Mouse (Mus musculus) MEL (cell line): ENCODE data around the gene Cxcl5. TPM values are rescaled to one million over a fixed set of nuclear protein-coding genes. Genes with fewer than 3 reads are reported as not detected.

ENCODE experiments used
- DNase-seq: peaks from one replicate; pipeline ENCODE4 v3.0.0; 2011; ENCODE audit warnings: low read depth, low spot score
- H3K27ac ChIP-seq: 2 replicates; pipeline ENCODE4 v1.5.1; 2012; ENCODE audit warnings: low read depth, mild to moderate bottlenecking, control low read depth, low read length, moderate library complexity; ENCODE audit not compliant: control insufficient read depth
- H3K27me3 ChIP-seq, 2 experiments: fragments of 150-350 bp in 1 of 2; sonication (generic) in 1 of 2; 2 replicates each; pipeline ENCODE4 v1.6.1; 2012; ENCODE audit warnings: low read length in 2 of 2, mild to moderate bottlenecking in 2 of 2, improper control_type of control experiment in 1 of 2, moderate library complexity in 1 of 2; ENCODE audit not compliant: insufficient read depth in 2 of 2, control insufficient read depth in 1 of 2
- H3K36me3 ChIP-seq, 2 experiments: 2 replicates each; pipeline ENCODE4 v1.6.1; 2012 to 2014; ENCODE audit warnings: low read length in 2 of 2, improper control_type of control experiment in 1 of 2, inconsistent platforms in 1 of 2, mild to moderate bottlenecking in 1 of 2; ENCODE audit not compliant: insufficient read depth in 2 of 2, control insufficient read depth in 1 of 2
- H3K4me1 ChIP-seq, 2 experiments: fragments of 150-350 bp in 1 of 2; sonication (generic) in 1 of 2; 2 replicates each; pipeline ENCODE4 v1.6.1; 2012; ENCODE audit warnings: low read length in 2 of 2, improper control_type of control experiment in 1 of 2, mild to moderate bottlenecking in 1 of 2; ENCODE audit not compliant: insufficient read depth in 2 of 2, control insufficient read depth in 1 of 2
- H3K4me3 ChIP-seq, 2 experiments: fragments of 150-350 bp in 1 of 2; sonication (generic) in 1 of 2; 2 replicates each; pipeline ENCODE4 v1.5.1; 2012; ENCODE audit warnings: low read depth in 2 of 2, low read length in 2 of 2, mild to moderate bottlenecking in 2 of 2, moderate library complexity in 2 of 2, control low read depth in 1 of 2, improper control_type of control experiment in 1 of 2; ENCODE audit not compliant: control insufficient read depth in 1 of 2, insufficient read depth in 1 of 2
- H3K79me2 ChIP-seq: 2 replicates; pipeline ENCODE4 v1.6.1; 2012; ENCODE audit warnings: mild to moderate bottlenecking, low read length, moderate library complexity; ENCODE audit not compliant: control insufficient read depth, poor library complexity, insufficient read depth
- H3K9ac ChIP-seq: 2 replicates; pipeline ENCODE4 v1.6.1; 2012; ENCODE audit warnings: low read depth, mild to moderate bottlenecking, control low read depth, low read length, moderate library complexity; ENCODE audit not compliant: control insufficient read depth, poor library complexity, severe bottlenecking
- H3K9me3 ChIP-seq: fragments of 150-350 bp; sonication (generic); replicated peaks from 2 replicates; pipeline ENCODE4 v1.6.1; 2012; ENCODE audit warnings: mild to moderate bottlenecking, low read length, improper control_type of control experiment, moderate library complexity; ENCODE audit not compliant: insufficient read depth
- CTCF ChIP-seq, 3 experiments: IDR thresholded peaks in 2 of 3; conservative IDR thresholded peaks in 1 of 3; 2 replicates each; pipeline ENCODE4 v1.5.1; 2011 to 2012; ENCODE audit warnings: low read length in 3 of 3, low read depth in 2 of 3, mild to moderate bottlenecking in 2 of 3, improper control_type of control experiment in 1 of 3, inconsistent platforms in 1 of 3, mixed read lengths in 1 of 3, moderate library complexity in 1 of 3; ENCODE audit not compliant: control insufficient read depth in 1 of 3, insufficient read depth in 1 of 3, poor library complexity in 1 of 3, severe bottlenecking in 1 of 3
- EP300 ChIP-seq, 2 experiments: IDR thresholded peaks; 2 replicates each; pipeline ENCODE4 v1.6.1; 2011; ENCODE audit warnings: improper control_type of control experiment in 2 of 2, low read length in 2 of 2, low read depth in 1 of 2, mild to moderate bottlenecking in 1 of 2
- GATA1 ChIP-seq: IDR thresholded peaks from 2 replicates; pipeline ENCODE4 v1.6.1; 2011; ENCODE audit warnings: low read depth, low read length, improper control_type of control experiment
- MEF2A ChIP-seq: IDR thresholded peaks from 2 replicates; pipeline ENCODE4 v1.6.1; 2014; ENCODE audit warnings: low read depth, mild to moderate bottlenecking, inconsistent platforms, low read length, improper control_type of control experiment; ENCODE audit not compliant: poor library complexity, insufficient replicate concordance, severe bottlenecking; ENCODE audit errors: extremely low read depth
- POLR2AphosphoS2 ChIP-seq: IDR thresholded peaks from 2 replicates; pipeline ENCODE4 v1.6.1; 2011; ENCODE audit warnings: low read length, improper control_type of control experiment
- POLR2AphosphoS5 ChIP-seq: IDR thresholded peaks from 2 replicates; pipeline ENCODE4 v1.6.1; 2012; ENCODE audit warnings: low read depth, borderline replicate concordance, mild to moderate bottlenecking, inconsistent platforms, low read length, moderate library complexity, mixed read lengths
- RCOR1 ChIP-seq: IDR thresholded peaks from 2 replicates; pipeline ENCODE4 v1.6.1; 2012; ENCODE audit warnings: low read depth, mild to moderate bottlenecking, inconsistent platforms, low read length, improper control_type of control experiment
- TAL1 ChIP-seq: IDR thresholded peaks from 2 replicates; pipeline ENCODE4 v1.6.1; 2012; ENCODE audit warnings: mild to moderate bottlenecking, inconsistent platforms, low read length, moderate library complexity, mixed read lengths
- TBP ChIP-seq: IDR thresholded peaks from 2 replicates; pipeline ENCODE4 v1.8.0; 2011; ENCODE audit warnings: low read depth, low read length, improper control_type of control experiment
- USF1 ChIP-seq: IDR thresholded peaks from 2 replicates; pipeline ENCODE4 v1.6.1; 2014; ENCODE audit warnings: low read depth, mild to moderate bottlenecking, inconsistent platforms, low read length, improper control_type of control experiment, moderate library complexity
- polyA plus RNA-seq, 2 experiments: library from polyadenylated mRNA; stranded (reverse) in 1 of 2; unstranded in 1 of 2; fragments of >175 nt in 1 of 2; fragments of >200 nt in 1 of 2; gene quantifications; 2 replicates each; pipeline versions ENCODE4 v1.2.1 to v1.2.4; 2012; ENCODE audit warnings: low replicate concordance in 2 of 2, low read depth in 1 of 2; ENCODE audit not compliant: insufficient read length in 2 of 2, insufficient read depth in 1 of 2, missing spikeins in 1 of 2
- total RNA-seq: library from RNA; depleted of rRNA; stranded (reverse); fragments of 300-350 nt; gene quantifications from 2 replicates; pipeline ENCODE4 v1.2.3, GENCODE M21; 2012

Gene Cxcl5
- total and polyA plus RNA-seq, 3 experiments, result not detected

DNA sequence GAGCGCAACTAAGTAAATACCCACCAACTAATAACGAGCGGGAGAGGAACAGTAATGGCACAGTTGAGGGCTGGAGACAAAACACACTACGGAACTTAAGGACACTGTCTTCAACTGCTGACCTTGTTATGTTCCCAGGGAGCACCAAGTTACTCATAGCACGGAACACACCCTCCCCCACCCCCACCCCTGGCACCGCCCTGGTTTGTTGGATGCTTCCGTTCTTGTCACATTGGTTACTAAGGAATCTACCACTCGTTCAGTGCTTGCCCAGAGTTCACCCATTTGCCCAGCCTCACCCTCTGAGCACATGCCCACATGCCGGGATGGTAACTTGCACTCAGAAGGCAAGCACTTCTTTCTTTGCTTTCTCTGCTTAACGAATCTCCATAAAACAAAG lies 18.5 kb downstream of the Cxcl5 start:
- Histone ChIP-seq H3K9me3 (no peaks in the 10 kb centered on the region), H3K4me1 (peaks cover 10 to 27% of the 10 kb centered on the region in 2 experiments), H3K27me3 (no peaks in the 10 kb centered on the region), H3K79me2 (peaks cover 1% of the 10 kb centered on the region; the same call in 1 of the 2 replicates), H3K36me3 (peaks cover 0 to 27% of the 10 kb centered on the region in 2 experiments; a peak in 2 of 4 replicates), H3K4me3 (no peak overlapping the region), H3K9ac (no peak overlapping the region), H3K27ac (no peak overlapping the region)
- DNase-seq, result no peak
- TF ChIP-seq CTCF (IDR thresholded peaks at IDR 0.05 in 2 of 3, conservative IDR thresholded peaks at IDR 0.05 in 1 of 3; ENCODE audit: control insufficient read depth in 1 of 3, insufficient read depth in 1 of 3, low read depth in 2 of 3, low read length in 3 of 3, poor library complexity in 1 of 3, severe bottlenecking in 1 of 3) (no peak), USF1 (no peak)

DNA sequence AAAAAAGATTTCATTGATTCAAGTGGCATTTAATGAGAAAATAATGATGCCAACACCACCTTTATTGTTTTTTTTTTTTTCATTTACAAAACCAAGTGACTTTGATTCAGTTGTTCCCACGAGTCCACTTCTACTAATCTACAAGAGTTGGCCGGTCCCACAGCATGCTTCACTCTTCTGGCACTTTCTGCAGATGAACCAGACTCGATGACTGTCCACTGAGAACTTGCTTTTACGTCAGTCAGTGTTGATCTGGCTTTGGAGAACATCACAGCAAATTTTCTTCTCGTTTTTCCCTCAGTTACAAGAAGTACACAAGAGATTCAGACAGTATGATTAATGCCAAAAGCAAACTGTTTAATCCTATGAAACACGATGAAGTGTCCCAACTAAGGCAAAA lies 19.7 kb downstream of the Cxcl5 start:
- H3K36me3 ChIP-seq, result peaks cover 0 to 23% of the 10 kb centered on the region in 2 experiments; a peak in 2 of 4 replicates
- H3K4me3 ChIP-seq, result no peak overlapping the region
- TF ChIP-seq EP300 (IDR thresholded peaks at IDR 0.05; ENCODE audit: low read depth in 1 of 2, low read length in 2 of 2) (no peak), POLR2AphosphoS5 (no peak), GATA1 (no peak), MEF2A (no peak), TBP (no peak), RCOR1 (no peak)
- H3K4me1 ChIP-seq, result peaks cover 10 to 22% of the 10 kb centered on the region in 2 experiments
- no peaks in the 10 kb centered on the region for H3K79me2 ChIP-seq
- H3K9ac ChIP-seq, result no peak overlapping the region
- no peak for DNase-seq
- no peaks in the 10 kb centered on the region for H3K9me3 ChIP-seq
- no peak overlapping the region for H3K27ac ChIP-seq
- H3K27me3 ChIP-seq, result no peaks in the 10 kb centered on the region

DNA sequence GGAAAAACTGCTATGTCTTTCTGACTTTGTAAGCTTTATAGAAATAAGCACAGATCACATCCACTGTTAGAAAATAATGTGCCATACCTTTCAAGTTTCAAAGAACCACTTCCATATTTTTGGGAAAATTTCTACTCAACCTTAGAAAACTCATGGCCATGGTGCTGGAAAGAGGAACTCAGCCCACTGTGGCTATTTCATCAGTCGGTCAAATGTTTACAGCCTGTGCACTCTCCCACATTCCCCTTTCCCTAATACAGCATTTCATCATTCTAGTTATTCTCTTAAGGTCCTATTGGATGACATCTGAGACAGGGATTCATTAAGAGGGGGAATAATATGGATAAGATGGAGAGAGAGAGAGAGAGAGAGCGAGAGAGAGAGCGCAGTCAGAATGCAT lies 24.5 kb downstream of the Cxcl5 start:
- DNase-seq, result no peak
- Histone ChIP-seq H3K36me3 (no peaks in the 10 kb centered on the region), H3K9ac (no peak overlapping the region), H3K9me3 (no peaks in the 10 kb centered on the region), H3K27me3 (no peaks in the 10 kb centered on the region; a peak in 1 of 4 replicates), H3K79me2 (no peaks in the 10 kb centered on the region), H3K4me3 (no peak overlapping the region), H3K27ac (no peak overlapping the region), H3K4me1 (no peaks in the 10 kb centered on the region)
- TF ChIP-seq TAL1 (no peak), POLR2AphosphoS2 (no peak)
